Mouse (Mus musculus) embryonic fibroblast, embryonic 13.5 days (primary cell): ENCODE data around the gene Iqschfp.

Source experiments
- CTCF ChIP-seq: IDR thresholded peaks from 2 replicates; pipeline ENCODE4 v1.5.1; 2011; ENCODE audit warnings: mild to moderate bottlenecking, control low read depth, low read length, moderate library complexity, borderline replicate concordance; ENCODE audit not compliant: insufficient read depth
- POLR2A ChIP-seq: IDR thresholded peaks from 2 replicates; pipeline ENCODE4 v1.6.1; 2011; ENCODE audit warnings: low read depth, mild to moderate bottlenecking, control low read depth, low read length, moderate library complexity

GRCm38 (mm10) chr3:68353492-68353891 lies 461.5 kb downstream of the Iqschfp start:
- TF ChIP-seq CTCF: no peak
- no peak for TF ChIP-seq POLR2A
